Mouse (Mus musculus) midbrain, embryonic 14.5 days (tissue): ENCODE measurements around the gene Dctn3. TPM values are rescaled to one million over a fixed set of nuclear protein-coding genes. Genes with fewer than 3 reads are reported as not detected.

Source experiments
- ATAC-seq: fragments of 200-750 bp; cut with Nextera tagmentation; 2 replicates; pipeline ENCODE4 v1.8.0; 2017; ENCODE audit warnings: moderate number of reproducible peaks, moderate library complexity; ENCODE audit not compliant: low FRiP score, low TSS enrichment
- DNase-seq: peaks from one replicate; pipeline ENCODE4 v3.0.0-alpha.2; 2015
- H3K27ac ChIP-seq: fragments of 300-500 bp; sonication (generic); replicated peaks from 2 replicates; pipeline ENCODE4 v1.5.1; 2014; ENCODE audit warnings: mild to moderate bottlenecking, low read depth, low read length, moderate library complexity
- H3K27me3 ChIP-seq: fragments of 300-500 bp; sonication (generic); 2 replicates; pipeline ENCODE4 v1.6.1; 2014; ENCODE audit warnings: low read length, control low read depth, mixed read lengths; ENCODE audit not compliant: control insufficient read depth, insufficient read depth
- H3K36me3 ChIP-seq: fragments of 300-500 bp; sonication (generic); 2 replicates; pipeline ENCODE4 v1.6.1; 2014; ENCODE audit warnings: low read length, control low read depth; ENCODE audit not compliant: control insufficient read depth, insufficient read depth
- H3K4me1 ChIP-seq: fragments of 300-500 bp; sonication (generic); 2 replicates; pipeline ENCODE4 v1.6.1; 2014; ENCODE audit warnings: mild to moderate bottlenecking, antibody characterized with exemption, low read length, control low read depth; ENCODE audit not compliant: control insufficient read depth, insufficient read depth
- H3K4me2 ChIP-seq: fragments of 300-500 bp; sonication (generic); 2 replicates; pipeline ENCODE4 v1.6.1; 2014; ENCODE audit warnings: mild to moderate bottlenecking, low read length, moderate library complexity
- H3K4me3 ChIP-seq: fragments of 300-500 bp; sonication (generic); replicated peaks from 2 replicates; pipeline ENCODE4 v1.5.1; 2014; ENCODE audit warnings: low read depth, low read length
- H3K9ac ChIP-seq: fragments of 300-500 bp; sonication (generic); replicated peaks from 2 replicates; pipeline ENCODE4 v1.6.1; 2014; ENCODE audit warnings: mild to moderate bottlenecking, low read length, moderate library complexity
- H3K9me3 ChIP-seq: fragments of 300-500 bp; sonication (generic); 2 replicates; pipeline ENCODE4 v1.6.1; 2016; ENCODE audit warnings: low read length, control low read depth, mixed read lengths; ENCODE audit not compliant: control insufficient read depth
- WGBS: fragments of 180-500 bp; shearing (Covaris S2); extraction: QIAGEN DNeasy Blood & Tissue Kit; methylation state at CpG from one replicate; pipeline ENCODE4 v1.1.7; 2014; 5-methylcytosine and 5-hydroxymethylcytosine counted together
- polyA plus RNA-seq: library from polyadenylated mRNA; unstranded; fragments of >200 nt; fragmentation: Nextera tagmentation; extraction: Ambion mirVana; gene quantifications from 2 replicates; pipeline ENCODE4 v1.2.1, GENCODE M21; 2014

Gene Dctn3
- polyA plus RNA-seq, 1 experiment from 2014 or later: 249 TPM

- ATAC-seq: peak; percentile 51; the same call in 1 of the 2 replicates
- 45% methylated on average over 13 of the region's 13 CpGs for WGBS
- H3K36me3 ChIP-seq: no peaks in the 10 kb centered on the region
- H3K27me3 ChIP-seq: no peaks in the 10 kb centered on the region
- DNase-seq: peak; percentile 77
- H3K9me3 ChIP-seq: no peaks in the 10 kb centered on the region
- peaks cover 60% of the 10 kb centered on the region for H3K4me1 ChIP-seq
- H3K4me2 ChIP-seq: no peak overlapping the region
- H3K9ac ChIP-seq: no peak overlapping the region
- peak overlapping the region; percentile 55 for H3K27ac ChIP-seq
- no peak overlapping the region for H3K4me3 ChIP-seq
Observed at GRCm38 (mm10) chr4:41677006-41677629, 45.9 kb downstream of the Dctn3 start.

- Histone ChIP-seq H3K36me3 (no peaks in the 10 kb centered on the region), H3K4me2 (no peak overlapping the region), H3K9ac (peak overlapping the region; percentile 34), H3K4me3 (no peak overlapping the region), H3K4me1 (peaks cover 64% of the 10 kb centered on the region), H3K9me3 (no peaks in the 10 kb centered on the region), H3K27me3 (no peaks in the 10 kb centered on the region), H3K27ac (peak overlapping the region; percentile 55)
- 70% methylated on average over 17 of the region's 17 CpGs for WGBS
- no peak for ATAC-seq
- no peak for DNase-seq
Observed at GRCm38 (mm10) chr4:41676248-41677005, 46.5 kb downstream of the Dctn3 start.

- Histone ChIP-seq H3K27me3 (no peaks in the 10 kb centered on the region), H3K4me2 (no peak overlapping the region; the same call in 1 of the 2 replicates), H3K9me3 (no peaks in the 10 kb centered on the region), H3K4me3 (no peak overlapping the region), H3K36me3 (peaks cover 25% of the 10 kb centered on the region; the same call in 1 of the 2 replicates), H3K27ac (peak overlapping the region; percentile 67; the same call in 1 of the 2 replicates), H3K9ac (no peak overlapping the region; the same call in 1 of the 2 replicates), H3K4me1 (peaks cover 51% of the 10 kb centered on the region)
- DNase-seq (no peak), ATAC-seq (no peak)
- 36% methylated on average over 19 of the region's 19 CpGs for WGBS
Observed at GRCm38 (mm10) chr4:41673186-41673585, 49.8 kb downstream of the Dctn3 start.

GRCm38 (mm10) chr4:41672522-41672963 is 50.4 kb downstream of the Dctn3 start:
- DNase-seq: no peak
- Histone ChIP-seq H3K4me1 (peaks cover 45% of the 10 kb centered on the region), H3K4me2 (no peak overlapping the region; the same call in 1 of the 2 replicates), H3K27me3 (no peaks in the 10 kb centered on the region), H3K4me3 (no peak overlapping the region), H3K9me3 (no peaks in the 10 kb centered on the region), H3K9ac (no peak overlapping the region), H3K36me3 (peaks cover 30% of the 10 kb centered on the region), H3K27ac (peak overlapping the region; percentile 67)
- no peak for ATAC-seq
- 26% methylated on average over 8 of the region's 8 CpGs for WGBS

- Histone ChIP-seq H3K9me3 (no peaks in the 10 kb centered on the region), H3K4me2 (no peak overlapping the region; the same call in 1 of the 2 replicates), H3K27ac (peak overlapping the region; percentile 67), H3K27me3 (no peaks in the 10 kb centered on the region), H3K4me3 (no peak overlapping the region), H3K4me1 (peaks cover 40% of the 10 kb centered on the region), H3K9ac (peak overlapping the region; percentile 31; the same call in 1 of the 2 replicates), H3K36me3 (peaks cover 32% of the 10 kb centered on the region)
- WGBS: 10% methylated on average over 8 of the region's 8 CpGs
- peak; percentile 75 for DNase-seq
- peak; percentile 66 for ATAC-seq
Observed at GRCm38 (mm10) chr4:41671963-41672480, 50.9 kb downstream of the Dctn3 start.

- peak overlapping the region; percentile 67 for H3K27ac ChIP-seq
- H3K9me3 ChIP-seq: no peaks in the 10 kb centered on the region
- H3K36me3 ChIP-seq: peaks cover 32% of the 10 kb centered on the region
- H3K9ac ChIP-seq: peak overlapping the region; percentile 31; the same call in 1 of the 2 replicates
- no peak overlapping the region for H3K4me3 ChIP-seq
- DNase-seq: no peak
- no peaks in the 10 kb centered on the region for H3K27me3 ChIP-seq
- WGBS: 38% methylated on average over 5 of the region's 5 CpGs
- peak; percentile 32 for ATAC-seq
- peaks cover 34% of the 10 kb centered on the region for H3K4me1 ChIP-seq
- no peak overlapping the region for H3K4me2 ChIP-seq
Observed at GRCm38 (mm10) chr4:41671500-41671899, 51.5 kb downstream of the Dctn3 start.

GRCm38 (mm10) chr4:41670836-41671235 is 52.1 kb downstream of the Dctn3 start:
- Histone ChIP-seq H3K27me3 (no peaks in the 10 kb centered on the region), H3K4me1 (peaks cover 28% of the 10 kb centered on the region), H3K9me3 (no peaks in the 10 kb centered on the region), H3K36me3 (peaks cover 32% of the 10 kb centered on the region), H3K9ac (no peak overlapping the region), H3K27ac (no peak overlapping the region), H3K4me2 (no peak overlapping the region), H3K4me3 (no peak overlapping the region)
- whole genome bisulfite sequencing: 81% methylated on average over 18 of the region's 18 CpGs
- DNase-seq (no peak), ATAC-seq (no peak)

GRCm38 (mm10) chr4:41666646-41667045 is 56.3 kb downstream of the Dctn3 start:
- Histone ChIP-seq H3K27ac (no peak overlapping the region), H3K9me3 (no peaks in the 10 kb centered on the region), H3K27me3 (no peaks in the 10 kb centered on the region), H3K4me1 (peaks cover 22% of the 10 kb centered on the region), H3K4me3 (no peak overlapping the region), H3K9ac (no peak overlapping the region), H3K36me3 (peaks cover 62% of the 10 kb centered on the region), H3K4me2 (no peak overlapping the region)
- DNase-seq (no peak), ATAC-seq (no peak)
- WGBS: 80% methylated on average over 11 of the region's 11 CpGs
